Mouse (Mus musculus) testis, adult 2 months (tissue): ENCODE data around the gene Sema6d.

ENCODE experiments used
- CTCF ChIP-seq: fragments of 200-500 bp; IDR thresholded peaks from 2 replicates; pipeline ENCODE4 v1.5.1; 2012; ENCODE audit warnings: low read depth, mild to moderate bottlenecking, inconsistent platforms, low read length, moderate library complexity; ENCODE audit not compliant: control insufficient read depth, insufficient read depth, insufficient replicate concordance
- POLR2A ChIP-seq: fragments of 200-500 bp; IDR thresholded peaks from 2 replicates; pipeline ENCODE4 v1.6.1; 2012; ENCODE audit warnings: low read depth, mild to moderate bottlenecking, inconsistent platforms, low read length, moderate library complexity; ENCODE audit not compliant: control insufficient read depth

DNA sequence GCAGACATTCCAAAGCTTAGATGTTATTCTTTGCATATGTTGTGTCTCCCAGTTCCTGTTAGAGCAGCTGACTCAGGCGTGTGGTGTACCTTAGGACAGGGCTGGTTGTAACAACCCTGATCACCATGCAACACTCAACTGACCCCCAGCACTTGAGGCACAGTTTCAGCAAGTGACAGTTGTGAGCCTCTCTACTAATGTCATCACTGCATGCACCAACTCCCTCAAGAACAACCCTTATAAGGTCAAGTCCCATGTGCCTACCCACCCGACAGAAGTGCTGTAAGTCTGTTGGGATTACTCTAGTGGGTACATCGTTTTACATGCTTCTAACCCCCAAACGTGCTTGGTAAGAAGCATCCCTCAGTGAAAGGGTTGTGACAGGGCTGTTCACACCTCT, 418.0 kb downstream of the Sema6d start:
- no peak for TF ChIP-seq CTCF
- no peak for TF ChIP-seq POLR2A
